Mouse (Mus musculus): ENCODE measurements around the gene Cxcl13. TPM values are rescaled to one million over a fixed set of nuclear protein-coding genes. Genes with fewer than 3 reads are reported as not detected.

Cxcl13 gene
- 2.4 and 2.7 TPM in 2 replicates for polyA plus RNA-seq (2014; fragmentation: Nextera tagmentation; extraction: Ambion mirVana)

- DNase-seq (peak; percentile 23), ATAC-seq (ENCODE audit: insufficient read depth) (no peak)
- Histone ChIP-seq H3K27ac (ENCODE audit: low read depth) (no peak within 1 kb of the TSS), H3K4me2 (no peak within 1 kb of the TSS), H3K36me3 (ENCODE audit: insufficient read depth) (no peaks in the 10 kb centered on the region), H3K9ac (no peak within 1 kb of the TSS), H3K27me3 (ENCODE audit: insufficient read depth, low read length) (no peaks in the 10 kb centered on the region), H3K4me3 (ENCODE audit: low read depth, low read length) (no peak within 1 kb of the TSS), H3K4me1 (ENCODE audit: insufficient read depth) (no peaks in the 10 kb centered on the region), H3K9me3 (ENCODE audit: low read depth, low read length) (no peaks in the 10 kb centered on the region)
- TF ChIP-seq CTCF (IDR thresholded peaks at IDR 0.05; ENCODE audit: low read depth) = no peak
- 11% methylated on average over 5 of the region's 5 CpGs for WGBS
Measured at GRCm38 (mm10) chr5:95956651-95957050, at the start of gene Cxcl13. TSS of gene Cxcl13 (plus strand) at chr5:95956951.

DNA sequence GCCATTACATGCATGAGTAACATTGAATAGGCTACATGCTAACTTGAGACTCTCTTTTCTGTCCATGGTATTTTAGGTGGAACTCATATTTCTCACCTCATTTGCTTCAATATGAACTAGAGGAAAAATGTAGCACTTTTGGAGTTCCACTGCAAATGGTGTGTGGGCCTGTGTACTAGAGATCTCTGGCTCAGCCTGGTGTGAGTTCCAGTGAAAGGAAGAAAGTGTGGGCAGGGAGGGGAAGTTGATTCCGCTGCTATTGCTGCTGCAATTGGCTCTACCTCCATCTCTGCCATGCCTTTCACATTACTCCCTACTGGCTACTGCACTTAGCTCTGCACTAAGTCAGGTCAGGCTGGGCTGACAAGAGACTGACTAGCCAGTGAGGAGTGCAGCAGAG is 45.7 kb upstream of the Cxcl13 start:
- DNase-seq (no peak), ATAC-seq (ENCODE audit: insufficient read depth) (no peak)
- H3K27ac ChIP-seq (ENCODE audit: low read depth) = no peak overlapping the region
- no peaks in the 10 kb centered on the region for H3K9me3 ChIP-seq (ENCODE audit: low read depth, low read length)
- H3K4me1 ChIP-seq (ENCODE audit: insufficient read depth) = no peaks in the 10 kb centered on the region
- no peak overlapping the region for H3K9ac ChIP-seq
- 86% methylated on average over 1 of the region's 1 CpGs for WGBS
- no peak overlapping the region for H3K4me3 ChIP-seq (ENCODE audit: low read depth, low read length)
- no peaks in the 10 kb centered on the region for H3K36me3 ChIP-seq (ENCODE audit: insufficient read depth)
- no peak for TF ChIP-seq CTCF (IDR thresholded peaks at IDR 0.05; ENCODE audit: low read depth)
- no peaks in the 10 kb centered on the region for H3K27me3 ChIP-seq (ENCODE audit: insufficient read depth, low read length)
- H3K4me2 ChIP-seq = no peak overlapping the region

DNA sequence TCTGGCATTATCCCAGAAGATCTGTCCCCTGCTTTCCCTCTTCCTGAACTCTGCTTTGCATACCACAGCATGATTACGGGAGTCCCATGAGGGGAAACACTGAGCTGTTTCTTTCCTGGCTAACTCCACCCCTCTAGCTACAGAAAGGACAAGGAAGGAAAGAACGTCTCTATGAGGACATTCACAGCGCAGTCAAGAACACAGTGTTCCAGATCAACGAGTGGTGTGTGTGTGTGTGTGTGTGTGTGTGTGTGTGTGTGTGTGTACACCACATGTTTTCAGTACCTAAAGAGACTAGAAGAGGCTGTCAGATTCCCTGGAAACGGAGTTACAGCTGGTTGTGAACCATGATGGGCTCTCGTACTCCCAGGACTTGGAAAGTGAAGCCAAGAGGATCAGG is 38.3 kb upstream of the Cxcl13 start:
- H3K27me3 ChIP-seq (ENCODE audit: insufficient read depth, low read length) = no peaks in the 10 kb centered on the region
- H3K4me3 ChIP-seq (ENCODE audit: low read depth, low read length) = no peak overlapping the region
- WGBS = 74% methylated on average over 6 of the region's 6 CpGs
- no peaks in the 10 kb centered on the region for H3K4me1 ChIP-seq (ENCODE audit: insufficient read depth)
- TF ChIP-seq CTCF (IDR thresholded peaks at IDR 0.05; ENCODE audit: low read depth) = no peak
- H3K4me2 ChIP-seq = no peak overlapping the region
- H3K9me3 ChIP-seq (ENCODE audit: low read depth, low read length) = no peaks in the 10 kb centered on the region
- DNase-seq = no peak
- H3K27ac ChIP-seq (ENCODE audit: low read depth) = no peak overlapping the region
- no peak overlapping the region for H3K9ac ChIP-seq
- ATAC-seq (ENCODE audit: insufficient read depth) = no peak
- no peaks in the 10 kb centered on the region for H3K36me3 ChIP-seq (ENCODE audit: insufficient read depth)

GRCm38 (mm10) chr5:95924023-95924422 is 32.7 kb upstream of the Cxcl13 start:
- no peaks in the 10 kb centered on the region for H3K27me3 ChIP-seq (ENCODE audit: insufficient read depth, low read length)
- H3K4me3 ChIP-seq (ENCODE audit: low read depth, low read length) = no peak overlapping the region
- no peaks in the 10 kb centered on the region for H3K4me1 ChIP-seq (ENCODE audit: insufficient read depth)
- no peaks in the 10 kb centered on the region for H3K9me3 ChIP-seq (ENCODE audit: low read depth, low read length)
- no peaks in the 10 kb centered on the region for H3K36me3 ChIP-seq (ENCODE audit: insufficient read depth)
- DNase-seq (peak; percentile 50), ATAC-seq (ENCODE audit: insufficient read depth) (peak; percentile 38; the same call in 1 of the 2 replicates)
- H3K27ac ChIP-seq (ENCODE audit: low read depth) = no peak overlapping the region
- no peak overlapping the region for H3K4me2 ChIP-seq
- 54% methylated on average over 6 of the region's 6 CpGs for WGBS
- TF ChIP-seq CTCF (IDR thresholded peaks at IDR 0.05; ENCODE audit: low read depth) = no peak
- no peak overlapping the region for H3K9ac ChIP-seq

GRCm38 (mm10) chr5:95925204-95925930 is 31.4 kb upstream of the Cxcl13 start:
- DNase-seq (no peak), ATAC-seq (ENCODE audit: insufficient read depth) (no peak)
- Histone ChIP-seq H3K4me2 (no peak overlapping the region), H3K27me3 (ENCODE audit: insufficient read depth, low read length) (no peaks in the 10 kb centered on the region), H3K4me3 (ENCODE audit: low read depth, low read length) (no peak overlapping the region), H3K9ac (no peak overlapping the region), H3K36me3 (ENCODE audit: insufficient read depth) (no peaks in the 10 kb centered on the region), H3K4me1 (ENCODE audit: insufficient read depth) (no peaks in the 10 kb centered on the region), H3K27ac (ENCODE audit: low read depth) (no peak overlapping the region), H3K9me3 (ENCODE audit: low read depth, low read length) (no peaks in the 10 kb centered on the region)
- TF ChIP-seq CTCF (IDR thresholded peaks at IDR 0.05; ENCODE audit: low read depth) = no peak
- WGBS = 65% methylated on average over 10 of the region's 10 CpGs

DNA sequence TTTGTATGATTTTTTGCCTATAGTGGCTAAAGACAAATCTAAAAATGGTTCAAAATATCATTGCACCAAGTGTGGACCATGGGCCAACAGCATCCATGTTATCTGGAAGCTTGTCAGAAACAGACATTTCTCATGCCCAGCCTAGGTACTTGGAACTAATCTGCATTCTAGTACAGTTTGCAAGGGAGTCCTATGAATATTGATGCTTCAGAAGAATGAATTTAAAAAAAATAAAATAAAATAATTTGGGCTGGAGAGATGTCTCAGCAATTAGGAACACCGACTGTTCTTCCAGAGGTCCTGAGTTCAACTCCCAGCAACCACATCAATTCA is 30.9 kb upstream of the Cxcl13 start:
- no peaks in the 10 kb centered on the region for H3K36me3 ChIP-seq (ENCODE audit: insufficient read depth)
- H3K9me3 ChIP-seq (ENCODE audit: low read depth, low read length) = no peaks in the 10 kb centered on the region
- H3K4me3 ChIP-seq (ENCODE audit: low read depth, low read length) = no peak overlapping the region
- H3K27me3 ChIP-seq (ENCODE audit: insufficient read depth, low read length) = no peaks in the 10 kb centered on the region
- DNase-seq (no peak), ATAC-seq (ENCODE audit: insufficient read depth) (no peak)
- WGBS = 93% methylated on average over 1 of the region's 1 CpGs
- H3K4me2 ChIP-seq = no peak overlapping the region
- H3K27ac ChIP-seq (ENCODE audit: low read depth) = no peak overlapping the region
- no peaks in the 10 kb centered on the region for H3K4me1 ChIP-seq (ENCODE audit: insufficient read depth)
- H3K9ac ChIP-seq = no peak overlapping the region
- no peak for TF ChIP-seq CTCF (IDR thresholded peaks at IDR 0.05; ENCODE audit: low read depth)

- ATAC-seq (ENCODE audit: insufficient read depth) (no peak), DNase-seq (no peak)
- Histone ChIP-seq H3K27me3 (ENCODE audit: insufficient read depth, low read length) (no peaks in the 10 kb centered on the region), H3K9ac (no peak overlapping the region), H3K4me1 (ENCODE audit: insufficient read depth) (no peaks in the 10 kb centered on the region), H3K36me3 (ENCODE audit: insufficient read depth) (no peaks in the 10 kb centered on the region), H3K27ac (ENCODE audit: low read depth) (no peak overlapping the region), H3K4me2 (no peak overlapping the region), H3K4me3 (ENCODE audit: low read depth, low read length) (no peak overlapping the region), H3K9me3 (ENCODE audit: low read depth, low read length) (no peaks in the 10 kb centered on the region)
- no peak for TF ChIP-seq CTCF (IDR thresholded peaks at IDR 0.05; ENCODE audit: low read depth)
- 64% methylated on average over 5 of the region's 5 CpGs for WGBS
Measured at GRCm38 (mm10) chr5:95935035-95935434, 21.7 kb upstream of the Cxcl13 start.
